Mouse (Mus musculus): Measurements from ENCODE around the gene Apex2.

DNA sequence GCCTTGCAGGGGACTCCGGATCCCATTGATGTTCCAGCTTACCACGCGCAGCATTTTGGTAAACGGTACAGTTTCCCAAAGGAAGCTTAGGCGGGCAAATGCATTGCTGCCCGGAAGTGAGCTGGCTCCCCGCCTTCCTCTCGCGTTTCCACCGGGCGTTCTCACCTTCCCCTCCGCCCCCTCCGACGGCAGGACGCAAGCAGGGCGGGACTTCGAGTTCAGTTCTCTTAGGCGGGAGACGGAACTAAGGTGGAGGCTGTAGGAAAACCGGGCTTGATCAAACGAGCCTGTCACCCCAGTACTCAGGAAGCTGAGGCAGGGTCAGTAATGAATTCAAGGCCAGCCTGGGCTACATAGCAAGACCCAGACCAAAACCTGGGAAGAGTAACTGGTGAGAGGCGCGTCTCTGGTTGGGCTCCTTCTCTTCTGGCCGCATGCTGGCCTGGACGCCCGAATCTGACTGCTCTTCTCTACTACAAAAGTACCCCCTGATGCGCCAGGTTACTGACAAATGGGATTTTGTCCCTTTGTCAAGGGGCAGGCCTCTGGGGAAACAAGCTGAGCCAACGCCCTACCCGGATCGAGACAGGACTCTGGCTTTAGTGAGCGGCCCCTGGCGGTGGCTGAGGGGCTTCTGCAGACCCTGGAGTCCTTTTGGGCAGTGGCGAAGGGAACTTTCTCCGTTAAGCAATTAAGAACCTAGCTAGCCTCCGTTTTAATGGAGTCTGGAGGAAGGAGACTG is 1.5 kb downstream of the Apex2 start, which contains the start of gene Pfkfb1:
- TF ChIP-seq CTCF (IDR thresholded peaks at IDR 0.05; ENCODE audit: control insufficient read depth, insufficient read depth, insufficient read length) (no peak), MAX (IDR thresholded peaks at IDR 0.05) (peak; percentile 10), MYOG (IDR thresholded peaks at IDR 0.05; ENCODE audit: control insufficient read depth, extremely low read depth, insufficient read length) (no peak), USF1 (IDR thresholded peaks at IDR 0.05; ENCODE audit: low read depth) (no peak), FOSL1 (IDR thresholded peaks at IDR 0.05; ENCODE audit: insufficient read depth, low read length, poor library complexity, severe bottlenecking) (no peak), MYOD1 (IDR thresholded peaks at IDR 0.05; ENCODE audit: control insufficient read depth, insufficient read length, low read depth) (no peak)

Data from C2C12 (cell line).